Mouse (Mus musculus) embryonic facial prominence, embryonic 14.5 days (tissue): ENCODE measurements at regions not wholly inside any gene's neighbourhood (a gene's known extent, or its start where the extent isn't known, plus 50 kb on each side); places are given as distances from the start of the nearest gene placed in this dataset.

Experiments
- ATAC-seq: fragments of 200-750 bp; cut with Nextera tagmentation; 2 replicates; pipeline ENCODE4 v1.8.0; 2017; ENCODE audit warnings: low read depth, moderate number of reproducible peaks, moderate TSS enrichment
- DNase-seq: peaks from one replicate; pipeline ENCODE4 v3.0.0-alpha.2; 2015; ENCODE audit warnings: low spot score
- H3K27ac ChIP-seq: fragments of 300-500 bp; sonication (generic); replicated peaks from 2 replicates; pipeline ENCODE4 v1.5.1; 2014; ENCODE audit warnings: low read depth, mild to moderate bottlenecking, low read length, moderate library complexity
- H3K27me3 ChIP-seq: fragments of 300-500 bp; sonication (generic); replicated peaks from 2 replicates; pipeline ENCODE4 v1.6.1; 2014; ENCODE audit warnings: low read length; ENCODE audit not compliant: control insufficient read depth, insufficient read depth
- H3K36me3 ChIP-seq: fragments of 300-500 bp; sonication (generic); 2 replicates; pipeline ENCODE4 v1.6.1; 2014; ENCODE audit warnings: low read length, mixed read lengths; ENCODE audit not compliant: control insufficient read depth, insufficient read depth
- H3K4me1 ChIP-seq: fragments of 300-500 bp; sonication (generic); 2 replicates; pipeline ENCODE4 v1.6.1; 2014; ENCODE audit warnings: antibody characterized with exemption, low read length; ENCODE audit not compliant: control insufficient read depth, insufficient read depth
- H3K4me2 ChIP-seq: fragments of 300-500 bp; sonication (generic); 2 replicates; pipeline ENCODE4 v1.6.1; 2014; ENCODE audit warnings: low read depth, mild to moderate bottlenecking, low read length, moderate library complexity, mixed read lengths
- H3K4me3 ChIP-seq: fragments of 300-500 bp; sonication (generic); 2 replicates; pipeline ENCODE4 v1.5.1; 2014; ENCODE audit warnings: low read depth, mild to moderate bottlenecking, low read length
- H3K9ac ChIP-seq: fragments of 300-500 bp; sonication (generic); 2 replicates; pipeline ENCODE4 v1.6.1; 2014; ENCODE audit warnings: low read depth, mild to moderate bottlenecking, low read length, moderate library complexity, mixed read lengths
- H3K9me3 ChIP-seq: fragments of 300-500 bp; sonication (generic); 2 replicates; pipeline ENCODE4 v1.6.1; 2016; ENCODE audit warnings: low read length; ENCODE audit not compliant: control insufficient read depth
- WGBS: fragments of 180-500 bp; shearing (Covaris S2); extraction: QIAGEN DNeasy Blood & Tissue Kit; methylation state at CpG from one replicate; pipeline ENCODE4 v1.1.7; 2014; 5-methylcytosine and 5-hydroxymethylcytosine counted together

DNA sequence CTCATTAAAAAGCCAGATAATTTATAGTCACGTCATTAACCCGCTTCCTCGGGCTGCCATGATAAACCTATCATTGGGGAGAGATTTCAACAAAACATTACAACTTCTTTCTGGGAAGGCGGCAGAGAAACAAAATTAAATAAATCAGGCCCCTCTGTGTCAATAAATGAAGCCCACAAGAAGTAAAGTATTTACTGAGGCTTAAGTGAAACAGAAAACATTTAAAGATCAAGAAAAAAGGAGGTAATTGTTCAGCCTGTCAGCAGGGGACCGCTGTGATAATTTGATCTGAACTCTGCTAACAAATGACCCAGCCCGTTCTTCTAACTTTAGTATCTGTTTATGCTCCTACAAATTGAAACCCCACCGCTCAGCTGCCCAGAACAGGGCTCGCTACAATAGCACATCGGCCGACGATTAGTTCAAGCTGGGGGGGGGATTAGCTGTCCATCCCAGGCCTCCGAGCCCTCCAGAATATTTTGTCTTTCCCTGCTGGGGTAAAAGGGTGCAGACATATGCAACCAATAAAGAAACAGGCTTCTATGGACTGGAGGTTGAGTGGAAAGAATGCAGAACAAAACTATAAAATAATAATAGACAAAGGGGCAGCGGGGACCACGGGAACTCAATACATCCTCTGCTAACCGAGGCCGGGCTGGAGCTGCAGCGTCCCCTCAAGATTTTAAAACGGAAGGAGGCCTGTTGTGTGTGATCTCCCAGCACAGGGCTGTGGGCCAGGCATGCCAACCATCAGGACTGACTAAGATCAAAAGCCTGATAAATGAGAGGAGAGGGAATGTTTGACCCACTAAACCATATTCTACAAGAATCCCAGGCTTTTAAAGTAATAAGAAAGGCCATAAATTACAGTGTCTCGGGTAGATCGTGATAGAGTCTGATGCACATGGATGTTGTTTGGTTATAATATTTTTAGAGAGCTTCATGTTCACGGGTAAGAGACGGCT lies 242.8 kb upstream of the Irx5 start:
- H3K9ac ChIP-seq, result 0 out of 2 replicates have a peak overlapping the region, but pooled peaks have one; percentile 14
- H3K9me3 ChIP-seq, result no peaks in the 10 kb centered on the region
- ATAC-seq (peak; percentile 44; the same call in 1 of the 2 replicates), DNase-seq (peak; percentile 59)
- H3K27me3 ChIP-seq, result no peaks in the 10 kb centered on the region
- H3K27ac ChIP-seq, result peak overlapping the region; percentile 48; the same call in 1 of the 2 replicates
- H3K36me3 ChIP-seq, result no peaks in the 10 kb centered on the region
- 0 out of 2 replicates have a peak overlapping the region, but pooled peaks have one; percentile 5 for H3K4me3 ChIP-seq
- peaks cover 17% of the 10 kb centered on the region for H3K4me1 ChIP-seq
- peak overlapping the region; percentile 43 for H3K4me2 ChIP-seq
- 13% methylated on average over 22 of the region's 22 CpGs for WGBS

DNA sequence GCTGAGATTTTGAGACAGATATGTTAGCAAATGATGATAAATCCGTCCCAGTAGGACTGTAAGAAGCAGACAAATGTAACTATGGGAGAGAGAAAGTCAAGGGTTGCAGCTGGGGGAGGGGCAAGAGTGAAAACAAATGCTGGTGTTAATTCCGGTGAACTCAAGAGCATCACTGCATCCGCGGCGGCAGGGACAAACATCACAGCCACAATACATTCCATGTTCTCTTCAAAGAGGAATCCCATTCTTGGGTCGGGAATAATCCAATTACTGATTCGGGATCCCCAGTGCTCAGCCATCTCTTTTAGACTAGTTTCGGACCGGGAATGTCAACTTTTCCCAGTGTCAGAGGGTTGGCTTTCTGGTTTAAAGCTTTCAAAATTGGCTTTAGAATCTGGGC lies 243.5 kb upstream of the Irx5 start:
- H3K4me1 ChIP-seq, result peaks cover 17% of the 10 kb centered on the region
- peak overlapping the region; percentile 43 for H3K4me2 ChIP-seq
- no peaks in the 10 kb centered on the region for H3K27me3 ChIP-seq
- DNase-seq (peak; percentile 26), ATAC-seq (no peak)
- no peak overlapping the region for H3K27ac ChIP-seq
- 12% methylated on average over 9 of the region's 9 CpGs for WGBS
- 0 out of 2 replicates have a peak overlapping the region, but pooled peaks have one; percentile 14 for H3K9ac ChIP-seq
- 0 out of 2 replicates have a peak overlapping the region, but pooled peaks have one; percentile 5 for H3K4me3 ChIP-seq
- no peaks in the 10 kb centered on the region for H3K36me3 ChIP-seq
- H3K9me3 ChIP-seq, result no peaks in the 10 kb centered on the region

DNA sequence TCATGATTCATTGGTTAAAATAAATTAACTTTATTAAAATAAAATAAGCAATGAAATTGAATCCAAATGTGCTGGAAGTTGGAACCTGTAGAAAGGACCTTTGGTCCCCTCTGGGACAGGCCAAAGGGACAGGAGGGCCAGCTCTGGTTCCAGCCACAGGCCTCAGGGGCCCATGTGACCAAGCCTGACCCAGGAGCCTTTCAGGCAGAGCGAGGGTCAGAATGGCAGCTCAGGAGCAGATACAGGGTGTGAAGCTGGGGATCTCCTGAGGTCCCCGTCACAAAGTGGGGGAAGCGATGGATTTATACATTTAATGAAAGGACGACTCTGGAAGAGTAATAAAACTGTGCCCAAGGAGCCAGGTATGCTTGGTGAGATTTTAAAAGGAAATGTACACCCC lies 244.0 kb upstream of the Irx5 start:
- no peak for ATAC-seq
- no peaks in the 10 kb centered on the region for H3K9me3 ChIP-seq
- 55% methylated on average over 4 of the region's 4 CpGs for WGBS

DNA sequence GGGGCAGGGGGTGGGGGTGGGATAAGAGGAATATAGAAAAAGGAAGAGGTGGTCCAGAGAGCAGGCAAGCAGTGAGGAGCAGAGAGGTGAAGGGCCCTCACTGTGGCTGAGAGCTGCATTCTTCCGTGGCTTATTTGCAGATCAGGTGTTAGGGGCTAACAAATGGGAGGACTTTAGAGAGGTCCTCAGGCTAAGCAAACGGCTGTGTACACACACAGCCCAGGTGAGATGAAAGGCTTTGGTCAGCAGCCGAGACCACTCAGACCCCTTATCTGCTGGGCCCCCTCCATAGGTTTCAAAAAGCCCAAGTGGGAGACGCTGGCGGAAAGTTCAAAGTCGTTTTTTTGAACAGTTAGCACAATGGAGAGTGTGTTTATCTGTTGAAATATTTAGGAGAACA lies 252.9 kb upstream of the Irx5 start:
- Histone ChIP-seq H3K27ac (no peak overlapping the region), H3K4me2 (no peak overlapping the region), H3K27me3 (no peaks in the 10 kb centered on the region), H3K36me3 (no peaks in the 10 kb centered on the region), H3K9me3 (no peaks in the 10 kb centered on the region), H3K4me1 (no peaks in the 10 kb centered on the region), H3K4me3 (no peak overlapping the region), H3K9ac (no peak overlapping the region)
- 46% methylated on average over 6 of the region's 6 CpGs for WGBS
- no peak for ATAC-seq
- no peak for DNase-seq

More for the DNA sequence above, 244.0 kb upstream of the Irx5 start:
- Histone ChIP-seq H3K27ac (no peak overlapping the region), H3K27me3 (no peaks in the 10 kb centered on the region), H3K9ac (no peak overlapping the region), H3K4me1 (peaks cover 17% of the 10 kb centered on the region), H3K36me3 (no peaks in the 10 kb centered on the region), H3K4me2 (no peak overlapping the region), H3K4me3 (no peak overlapping the region)
- DNase-seq, result no peak

DNA sequence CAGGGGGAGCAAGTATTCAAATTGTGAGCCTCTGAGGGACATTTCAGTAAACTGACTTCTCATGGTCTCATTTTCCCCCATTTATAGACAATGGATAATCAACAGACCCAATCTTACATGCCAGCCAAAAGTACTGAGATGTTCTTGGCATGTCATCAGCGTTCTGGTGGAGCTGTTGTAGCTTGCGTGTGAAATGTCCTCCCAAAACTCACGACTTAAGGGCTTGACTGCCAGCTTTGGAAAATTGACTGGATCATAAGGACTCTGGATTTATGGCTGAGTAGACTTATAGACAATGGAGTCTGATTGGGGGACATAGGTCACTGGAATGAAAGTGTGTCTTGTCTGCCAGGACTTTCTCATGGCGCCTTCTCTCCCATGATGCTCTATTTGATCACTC lies 254.9 kb upstream of the Irx5 start:
- no peak overlapping the region for H3K27ac ChIP-seq
- H3K4me2 ChIP-seq, result no peak overlapping the region
- DNase-seq, result no peak
- H3K36me3 ChIP-seq, result no peaks in the 10 kb centered on the region
- ATAC-seq, result no peak
- no peaks in the 10 kb centered on the region for H3K9me3 ChIP-seq
- H3K4me1 ChIP-seq, result no peaks in the 10 kb centered on the region
- no peak overlapping the region for H3K9ac ChIP-seq
- no peaks in the 10 kb centered on the region for H3K27me3 ChIP-seq
- 87% methylated on average over 4 of the region's 4 CpGs for WGBS
- H3K4me3 ChIP-seq, result no peak overlapping the region

DNA sequence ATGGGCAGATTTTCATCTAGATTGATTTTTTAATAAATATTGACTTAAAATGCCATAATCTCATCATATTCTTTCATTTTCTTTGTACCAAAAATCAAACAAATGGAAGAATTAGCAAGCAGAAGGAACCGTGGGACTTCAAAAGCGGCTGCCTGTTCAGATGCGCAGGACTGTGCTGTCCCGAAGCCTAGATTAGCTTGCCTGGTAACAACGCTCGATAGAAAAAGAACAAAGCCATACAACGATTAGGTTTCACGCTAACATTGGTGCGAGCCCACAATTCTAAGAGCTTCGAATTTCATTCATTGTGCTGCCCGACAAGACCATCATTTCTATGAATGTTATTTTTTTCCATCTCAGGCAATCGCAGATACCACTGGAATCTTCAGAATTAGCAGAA lies 262.1 kb upstream of the Irx5 start:
- no peak overlapping the region for H3K4me2 ChIP-seq
- H3K4me3 ChIP-seq, result no peak overlapping the region
- DNase-seq (no peak), ATAC-seq (no peak)
- H3K27me3 ChIP-seq, result no peaks in the 10 kb centered on the region
- 65% methylated on average over 12 of the region's 12 CpGs for WGBS
- H3K36me3 ChIP-seq, result no peaks in the 10 kb centered on the region
- no peaks in the 10 kb centered on the region for H3K4me1 ChIP-seq
- H3K9ac ChIP-seq, result no peak overlapping the region
- H3K9me3 ChIP-seq, result no peaks in the 10 kb centered on the region
- no peak overlapping the region for H3K27ac ChIP-seq

DNA sequence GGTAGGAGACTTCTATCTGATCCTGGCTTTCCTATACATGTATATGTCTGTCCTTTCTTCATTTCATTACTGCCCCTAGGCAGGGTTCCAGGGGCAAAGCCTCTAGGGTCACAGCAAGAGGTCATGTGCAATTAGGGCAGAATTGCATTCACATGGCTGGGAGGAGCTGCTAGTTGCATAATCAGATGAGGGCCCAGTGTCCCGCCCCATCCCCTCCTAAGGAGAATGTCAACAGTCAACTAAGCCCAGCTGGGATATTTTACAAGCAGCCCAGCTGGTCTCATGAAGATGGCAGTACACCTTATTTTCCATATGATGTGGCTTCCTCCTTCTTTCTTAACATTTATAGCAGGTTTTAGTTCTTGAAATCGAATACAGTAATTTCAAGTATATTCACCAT lies 273.3 kb upstream of the Irx5 start:
- DNase-seq (no peak), ATAC-seq (no peak)
- Histone ChIP-seq H3K4me1 (no peaks in the 10 kb centered on the region), H3K9ac (no peak overlapping the region), H3K27ac (no peak overlapping the region), H3K9me3 (no peaks in the 10 kb centered on the region), H3K27me3 (no peaks in the 10 kb centered on the region), H3K36me3 (no peaks in the 10 kb centered on the region), H3K4me3 (no peak overlapping the region), H3K4me2 (no peak overlapping the region)
- WGBS, result 49% methylated on average over 2 of the region's 2 CpGs

DNA sequence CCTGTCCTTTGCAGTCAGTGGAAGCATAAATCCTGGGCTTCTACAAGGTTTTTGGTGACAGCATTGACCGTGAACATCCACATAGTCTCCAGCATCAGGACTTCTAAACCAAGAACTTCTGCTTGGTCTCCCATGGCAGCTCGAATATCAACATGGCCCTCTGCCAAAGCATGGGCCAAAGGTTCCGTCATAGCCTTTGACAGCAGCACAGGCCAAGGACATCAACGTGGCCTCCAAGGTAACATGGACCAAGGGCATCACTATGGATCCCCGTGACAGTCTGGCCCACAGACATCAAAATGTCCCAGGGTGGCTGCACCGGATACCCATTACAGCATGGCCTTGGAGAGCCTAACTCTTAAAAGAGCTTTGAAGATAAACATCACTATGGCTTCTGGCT lies 275.5 kb upstream of the Irx5 start:
- ATAC-seq, result no peak
- DNase-seq, result no peak
- Histone ChIP-seq H3K4me2 (no peak overlapping the region), H3K4me1 (no peaks in the 10 kb centered on the region), H3K9ac (no peak overlapping the region), H3K36me3 (no peaks in the 10 kb centered on the region), H3K9me3 (no peaks in the 10 kb centered on the region), H3K27me3 (no peaks in the 10 kb centered on the region), H3K4me3 (no peak overlapping the region), H3K27ac (no peak overlapping the region)
- WGBS, result 82% methylated on average over 6 of the region's 6 CpGs

DNA sequence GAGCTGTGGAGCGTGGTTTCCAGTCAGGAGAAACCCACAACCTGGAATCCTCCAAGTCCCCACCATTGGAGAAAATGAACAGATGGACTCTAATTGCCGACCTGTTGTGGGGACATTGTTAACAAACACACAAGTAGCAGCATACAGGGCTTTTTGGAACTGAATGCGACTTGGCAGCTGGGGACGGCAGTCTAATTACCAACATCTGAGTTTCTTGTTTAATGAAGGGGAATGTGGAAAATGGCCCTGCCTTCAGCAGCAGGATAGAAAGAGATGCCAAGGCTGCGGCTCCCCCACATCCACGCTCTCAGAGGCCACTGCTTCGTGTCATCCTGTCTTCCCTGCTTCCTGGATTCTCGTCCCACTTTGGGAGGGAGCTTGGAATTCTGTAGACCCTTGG lies 276.6 kb upstream of the Irx5 start:
- H3K9me3 ChIP-seq, result no peaks in the 10 kb centered on the region
- ATAC-seq, result no peak
- 53% methylated on average over 8 of the region's 8 CpGs for WGBS
- no peak overlapping the region for H3K27ac ChIP-seq
- no peak overlapping the region for H3K4me3 ChIP-seq
- no peaks in the 10 kb centered on the region for H3K27me3 ChIP-seq
- no peaks in the 10 kb centered on the region for H3K4me1 ChIP-seq
- no peaks in the 10 kb centered on the region for H3K36me3 ChIP-seq
- peak; percentile 33 for DNase-seq
- no peak overlapping the region for H3K9ac ChIP-seq
- H3K4me2 ChIP-seq, result no peak overlapping the region
